Mouse (Mus musculus): Measurements from ENCODE around the gene Morn1. TPM values are rescaled to one million over a fixed set of nuclear protein-coding genes. Genes with fewer than 3 reads are reported as not detected.
A peak's percentile ranks its signal among the peaks of the same experiment; 100 is the strongest.

Gene Morn1
- polyA plus RNA-seq, 1 experiment from 2014 or later = 6.3 TPM

GRCm38 (mm10) chr4:155120038-155120437 is 33.7 kb downstream of the Morn1 start:
- 73% methylated on average over 7 of the region's 7 CpGs for WGBS
- peaks cover 14% of the 10 kb centered on the region for H3K4me1 ChIP-seq (ENCODE audit: control insufficient read depth, insufficient read depth, low read length)

GRCm38 (mm10) chr4:155120583-155120982 is 34.2 kb downstream of the Morn1 start:
- Histone ChIP-seq H3K4me1 (ENCODE audit: control insufficient read depth, insufficient read depth, low read length) (peaks cover 14% of the 10 kb centered on the region), H3K27me3 (ENCODE audit: control insufficient read depth, insufficient read depth, low read length) (no peaks in the 10 kb centered on the region), H3K4me2 (ENCODE audit: low read depth, low read length) (no peak overlapping the region), H3K4me3 (ENCODE audit: low read depth, low read length) (no peak overlapping the region), H3K9me3 (ENCODE audit: control insufficient read depth, low read length) (no peaks in the 10 kb centered on the region), H3K9ac (replicated peaks; ENCODE audit: low read depth, low read length) (no peak overlapping the region), H3K27ac (ENCODE audit: low read depth, low read length) (no peak overlapping the region), H3K36me3 (ENCODE audit: control insufficient read depth, insufficient read depth, low read length) (no peaks in the 10 kb centered on the region)
- WGBS = 70% methylated on average over 5 of the region's 5 CpGs
- no peak for ATAC-seq (ENCODE audit: low read depth)

More at GRCm38 (mm10) chr4:155120038-155120437, 33.7 kb downstream of the Morn1 start:
- no peak overlapping the region for H3K27ac ChIP-seq (ENCODE audit: low read depth, low read length)
- H3K27me3 ChIP-seq (ENCODE audit: control insufficient read depth, insufficient read depth, low read length) = no peaks in the 10 kb centered on the region
- no peak for ATAC-seq (ENCODE audit: low read depth)
- H3K36me3 ChIP-seq (ENCODE audit: control insufficient read depth, insufficient read depth, low read length) = no peaks in the 10 kb centered on the region
- no peaks in the 10 kb centered on the region for H3K9me3 ChIP-seq (ENCODE audit: control insufficient read depth, low read length)
- no peak overlapping the region for H3K4me2 ChIP-seq (ENCODE audit: low read depth, low read length)
- H3K4me3 ChIP-seq (ENCODE audit: low read depth, low read length) = no peak overlapping the region
- no peak overlapping the region for H3K9ac ChIP-seq (replicated peaks; ENCODE audit: low read depth, low read length)

GRCm38 (mm10) chr4:155121222-155121621 is 34.8 kb downstream of the Morn1 start:
- H3K27me3 ChIP-seq (ENCODE audit: control insufficient read depth, insufficient read depth, low read length) = no peaks in the 10 kb centered on the region
- no peak overlapping the region for H3K9ac ChIP-seq (replicated peaks; ENCODE audit: low read depth, low read length)
- H3K4me3 ChIP-seq (ENCODE audit: low read depth, low read length) = no peak overlapping the region
- WGBS = 83% methylated on average over 6 of the region's 6 CpGs
- peaks cover 14% of the 10 kb centered on the region for H3K4me1 ChIP-seq (ENCODE audit: control insufficient read depth, insufficient read depth, low read length)
- H3K36me3 ChIP-seq (ENCODE audit: control insufficient read depth, insufficient read depth, low read length) = no peaks in the 10 kb centered on the region
- H3K9me3 ChIP-seq (ENCODE audit: control insufficient read depth, low read length) = no peaks in the 10 kb centered on the region
- H3K4me2 ChIP-seq (ENCODE audit: low read depth, low read length) = no peak overlapping the region
- no peak for ATAC-seq (ENCODE audit: low read depth)
- H3K27ac ChIP-seq (ENCODE audit: low read depth, low read length) = no peak overlapping the region

- no peaks in the 10 kb centered on the region for H3K9me3 ChIP-seq (ENCODE audit: control insufficient read depth, low read length)
- no peak overlapping the region for H3K9ac ChIP-seq (replicated peaks; ENCODE audit: low read depth, low read length)
- 79% methylated on average over 6 of the region's 6 CpGs for WGBS
- H3K36me3 ChIP-seq (ENCODE audit: control insufficient read depth, insufficient read depth, low read length) = no peaks in the 10 kb centered on the region
- no peak for ATAC-seq (ENCODE audit: low read depth)
- H3K27me3 ChIP-seq (ENCODE audit: control insufficient read depth, insufficient read depth, low read length) = no peaks in the 10 kb centered on the region
- peak overlapping the region; percentile 55; the same call in 1 of the 2 replicates for H3K27ac ChIP-seq (ENCODE audit: low read depth, low read length)
- peaks cover 14% of the 10 kb centered on the region for H3K4me1 ChIP-seq (ENCODE audit: control insufficient read depth, insufficient read depth, low read length)
- no peak overlapping the region for H3K4me3 ChIP-seq (ENCODE audit: low read depth, low read length)
- no peak overlapping the region for H3K4me2 ChIP-seq (ENCODE audit: low read depth, low read length)
These were observed 35.6 kb downstream of the Morn1 start for GRCm38 (mm10) chr4:155121915-155122443.

- Histone ChIP-seq H3K4me2 (ENCODE audit: low read depth, low read length) (no peak overlapping the region), H3K36me3 (ENCODE audit: control insufficient read depth, insufficient read depth, low read length) (no peaks in the 10 kb centered on the region), H3K9me3 (ENCODE audit: control insufficient read depth, low read length) (no peaks in the 10 kb centered on the region), H3K9ac (replicated peaks; ENCODE audit: low read depth, low read length) (no peak overlapping the region), H3K27ac (ENCODE audit: low read depth, low read length) (peak overlapping the region; percentile 55; the same call in 1 of the 2 replicates), H3K4me1 (ENCODE audit: control insufficient read depth, insufficient read depth, low read length) (peaks cover 14% of the 10 kb centered on the region), H3K4me3 (ENCODE audit: low read depth, low read length) (no peak overlapping the region), H3K27me3 (ENCODE audit: control insufficient read depth, insufficient read depth, low read length) (no peaks in the 10 kb centered on the region)
- WGBS = 20% methylated on average over 16 of the region's 16 CpGs
- peak; percentile 65; the same call in 1 of the 2 replicates for ATAC-seq (ENCODE audit: low read depth)
These were observed 36.2 kb downstream of the Morn1 start for GRCm38 (mm10) chr4:155122444-155123040.

- Histone ChIP-seq H3K27ac (ENCODE audit: low read depth, low read length) (no peak overlapping the region), H3K4me3 (ENCODE audit: low read depth, low read length) (no peak overlapping the region), H3K27me3 (ENCODE audit: control insufficient read depth, insufficient read depth, low read length) (no peaks in the 10 kb centered on the region), H3K9ac (replicated peaks; ENCODE audit: low read depth, low read length) (no peak overlapping the region), H3K9me3 (ENCODE audit: control insufficient read depth, low read length) (no peaks in the 10 kb centered on the region), H3K36me3 (ENCODE audit: control insufficient read depth, insufficient read depth, low read length) (no peaks in the 10 kb centered on the region), H3K4me2 (ENCODE audit: low read depth, low read length) (no peak overlapping the region), H3K4me1 (ENCODE audit: control insufficient read depth, insufficient read depth, low read length) (peaks cover 14% of the 10 kb centered on the region)
- no peak for ATAC-seq (ENCODE audit: low read depth)
- WGBS = 72% methylated on average over 9 of the region's 9 CpGs
These were observed 37.6 kb downstream of the Morn1 start for GRCm38 (mm10) chr4:155123868-155124534.

- 62% methylated on average over 7 of the region's 7 CpGs for WGBS
- no peak overlapping the region for H3K9ac ChIP-seq (replicated peaks; ENCODE audit: low read depth, low read length)
- no peak overlapping the region for H3K4me2 ChIP-seq (ENCODE audit: low read depth, low read length)
- H3K4me1 ChIP-seq (ENCODE audit: control insufficient read depth, insufficient read depth, low read length) = peaks cover 12% of the 10 kb centered on the region
- H3K27me3 ChIP-seq (ENCODE audit: control insufficient read depth, insufficient read depth, low read length) = no peaks in the 10 kb centered on the region
- no peaks in the 10 kb centered on the region for H3K36me3 ChIP-seq (ENCODE audit: control insufficient read depth, insufficient read depth, low read length)
- H3K4me3 ChIP-seq (ENCODE audit: low read depth, low read length) = no peak overlapping the region
- no peak overlapping the region for H3K27ac ChIP-seq (ENCODE audit: low read depth, low read length)
- no peak for ATAC-seq (ENCODE audit: low read depth)
- H3K9me3 ChIP-seq (ENCODE audit: control insufficient read depth, low read length) = no peaks in the 10 kb centered on the region
These were observed 38.9 kb downstream of the Morn1 start for GRCm38 (mm10) chr4:155125310-155125709.

- WGBS = 97% methylated on average over 5 of the region's 5 CpGs
- Histone ChIP-seq H3K4me3 (ENCODE audit: low read depth, low read length) (no peak overlapping the region), H3K4me2 (ENCODE audit: low read depth, low read length) (no peak overlapping the region), H3K36me3 (ENCODE audit: control insufficient read depth, insufficient read depth, low read length) (no peaks in the 10 kb centered on the region), H3K27me3 (ENCODE audit: control insufficient read depth, insufficient read depth, low read length) (no peaks in the 10 kb centered on the region), H3K4me1 (ENCODE audit: control insufficient read depth, insufficient read depth, low read length) (peaks cover 15% of the 10 kb centered on the region), H3K9ac (replicated peaks; ENCODE audit: low read depth, low read length) (no peak overlapping the region), H3K9me3 (ENCODE audit: control insufficient read depth, low read length) (no peaks in the 10 kb centered on the region), H3K27ac (ENCODE audit: low read depth, low read length) (no peak overlapping the region)
- ATAC-seq (ENCODE audit: low read depth) = no peak
These were observed 39.8 kb downstream of the Morn1 start for GRCm38 (mm10) chr4:155126194-155126593.
